Mouse (Mus musculus): ENCODE data around the gene Mettl23. TPM values are rescaled to one million over a fixed set of nuclear protein-coding genes. Genes with fewer than 3 reads are reported as not detected.

Mettl23 gene
- polyA plus RNA-seq, 1 experiment from 2014 or later: 67.4 TPM

GRCm38 (mm10) chr11:116825230-116825629, 17.8 kb upstream of the Mettl23 start:
- H3K27ac ChIP-seq (ENCODE audit: low read depth, low read length): peak overlapping the region; percentile 57

GRCm38 (mm10) chr11:116826550-116827504, 16.3 kb upstream of the Mettl23 start:
- peak overlapping the region; percentile 69 for H3K27ac ChIP-seq (ENCODE audit: low read depth, low read length)
- no peaks in the 10 kb centered on the region for H3K9me3 ChIP-seq (ENCODE audit: control insufficient read depth, low read length)
- 5% methylated on average over 17 of the region's 17 CpGs for WGBS
- H3K27me3 ChIP-seq (ENCODE audit: control insufficient read depth, insufficient read depth, low read length): no peaks in the 10 kb centered on the region
- peak overlapping the region; percentile 62 for H3K4me3 ChIP-seq (ENCODE audit: low read depth, low read length)
- ATAC-seq (ENCODE audit: low read depth): peak; percentile 21; the same call in 1 of the 2 replicates
- no peaks in the 10 kb centered on the region for H3K36me3 ChIP-seq (ENCODE audit: control insufficient read depth, insufficient read depth, low read length)
- peak overlapping the region; percentile 87 for H3K9ac ChIP-seq (replicated peaks; ENCODE audit: low read depth, low read length)
- H3K4me2 ChIP-seq (ENCODE audit: low read depth, low read length): peak overlapping the region; percentile 91
- peaks cover 20% of the 10 kb centered on the region for H3K4me1 ChIP-seq (ENCODE audit: control insufficient read depth, insufficient read depth, low read length)

More at GRCm38 (mm10) chr11:116825230-116825629, 17.8 kb upstream of the Mettl23 start:
- Histone ChIP-seq H3K4me3 (ENCODE audit: low read depth, low read length) (peak overlapping the region; percentile 9; the same call in 1 of the 2 replicates), H3K9me3 (ENCODE audit: control insufficient read depth, low read length) (no peaks in the 10 kb centered on the region), H3K9ac (replicated peaks; ENCODE audit: low read depth, low read length) (0 out of 2 replicates have a peak overlapping the region, but pooled peaks have one; percentile 32), H3K27me3 (ENCODE audit: control insufficient read depth, insufficient read depth, low read length) (no peaks in the 10 kb centered on the region), H3K4me1 (ENCODE audit: control insufficient read depth, insufficient read depth, low read length) (peaks cover 20% of the 10 kb centered on the region), H3K36me3 (ENCODE audit: control insufficient read depth, insufficient read depth, low read length) (no peaks in the 10 kb centered on the region), H3K4me2 (ENCODE audit: low read depth, low read length) (peak overlapping the region; percentile 91)
- 0 out of 2 replicates have a peak, but pooled peaks have one; percentile 7 for ATAC-seq (ENCODE audit: low read depth)
- 21% methylated on average over 4 of the region's 5 CpGs for WGBS

- H3K9me3 ChIP-seq (ENCODE audit: control insufficient read depth, low read length): no peaks in the 10 kb centered on the region
- WGBS: under 1% methylated on average over 57 of the region's 71 CpGs
- H3K9ac ChIP-seq (replicated peaks; ENCODE audit: low read depth, low read length): peak within 1 kb of the TSS; percentile 87
- peaks cover 3% of the 10 kb centered on the region; the same call in 1 of the 2 replicates for H3K36me3 ChIP-seq (ENCODE audit: control insufficient read depth, insufficient read depth, low read length)
- ATAC-seq (ENCODE audit: low read depth): peak; percentile 35; the same call in 1 of the 2 replicates
- H3K27me3 ChIP-seq (ENCODE audit: control insufficient read depth, insufficient read depth, low read length): no peaks in the 10 kb centered on the region
- peak within 1 kb of the TSS; percentile 69 for H3K27ac ChIP-seq (ENCODE audit: low read depth, low read length)
- peak within 1 kb of the TSS; percentile 62 for H3K4me3 ChIP-seq (ENCODE audit: low read depth, low read length)
- H3K4me2 ChIP-seq (ENCODE audit: low read depth, low read length): peak within 1 kb of the TSS; percentile 91
- H3K4me1 ChIP-seq (ENCODE audit: control insufficient read depth, insufficient read depth, low read length): peaks cover 18% of the 10 kb centered on the region
Observed at GRCm38 (mm10) chr11:116827534-116828165, 15.4 kb upstream of the Mettl23 start, which contains the start of gene Mxra7. Mxra7 (minus strand) TSS chr11:116828046.

- H3K4me2 ChIP-seq (ENCODE audit: low read depth, low read length): no peak overlapping the region
- H3K27ac ChIP-seq (ENCODE audit: low read depth, low read length): no peak overlapping the region
- H3K36me3 ChIP-seq (ENCODE audit: control insufficient read depth, insufficient read depth, low read length): peaks cover 40% of the 10 kb centered on the region
- no peaks in the 10 kb centered on the region for H3K27me3 ChIP-seq (ENCODE audit: control insufficient read depth, insufficient read depth, low read length)
- no peak overlapping the region for H3K9ac ChIP-seq (replicated peaks; ENCODE audit: low read depth, low read length)
- WGBS: 37% methylated on average over 3 of the region's 4 CpGs
- no peaks in the 10 kb centered on the region for H3K9me3 ChIP-seq (ENCODE audit: control insufficient read depth, low read length)
- no peak overlapping the region for H3K4me3 ChIP-seq (ENCODE audit: low read depth, low read length)
- peaks cover 8% of the 10 kb centered on the region for H3K4me1 ChIP-seq (ENCODE audit: control insufficient read depth, insufficient read depth, low read length)
- ATAC-seq (ENCODE audit: low read depth): no peak
Observed at GRCm38 (mm10) chr11:116832172-116832685, 10.8 kb upstream of the Mettl23 start.

GRCm38 (mm10) chr11:116834954-116835353, 8.1 kb upstream of the Mettl23 start:
- peaks cover 7% of the 10 kb centered on the region; the same call in 1 of the 2 replicates for H3K4me1 ChIP-seq (ENCODE audit: control insufficient read depth, insufficient read depth, low read length)
- H3K36me3 ChIP-seq (ENCODE audit: control insufficient read depth, insufficient read depth, low read length): peaks cover 65% of the 10 kb centered on the region
- 95% methylated on average over 1 of the region's 1 CpGs for WGBS
- no peak overlapping the region for H3K4me3 ChIP-seq (ENCODE audit: low read depth, low read length)
- H3K4me2 ChIP-seq (ENCODE audit: low read depth, low read length): no peak overlapping the region
- H3K27me3 ChIP-seq (ENCODE audit: control insufficient read depth, insufficient read depth, low read length): no peaks in the 10 kb centered on the region
- no peak overlapping the region for H3K27ac ChIP-seq (ENCODE audit: low read depth, low read length)
- no peak for ATAC-seq (ENCODE audit: low read depth)
- H3K9me3 ChIP-seq (ENCODE audit: control insufficient read depth, low read length): no peaks in the 10 kb centered on the region
- no peak overlapping the region for H3K9ac ChIP-seq (replicated peaks; ENCODE audit: low read depth, low read length)

GRCm38 (mm10) chr11:116836283-116836682, 6.8 kb upstream of the Mettl23 start:
- Histone ChIP-seq H3K27ac (ENCODE audit: low read depth, low read length) (no peak overlapping the region), H3K9me3 (ENCODE audit: control insufficient read depth, low read length) (no peaks in the 10 kb centered on the region), H3K36me3 (ENCODE audit: control insufficient read depth, insufficient read depth, low read length) (peaks cover 75% of the 10 kb centered on the region), H3K4me3 (ENCODE audit: low read depth, low read length) (no peak overlapping the region), H3K4me1 (ENCODE audit: control insufficient read depth, insufficient read depth, low read length) (peaks cover 18% of the 10 kb centered on the region), H3K4me2 (ENCODE audit: low read depth, low read length) (no peak overlapping the region), H3K9ac (replicated peaks; ENCODE audit: low read depth, low read length) (no peak overlapping the region), H3K27me3 (ENCODE audit: control insufficient read depth, insufficient read depth, low read length) (no peaks in the 10 kb centered on the region)
- no peak for ATAC-seq (ENCODE audit: low read depth)
- 90% methylated on average over 4 of the region's 4 CpGs for WGBS

- Histone ChIP-seq H3K27ac (ENCODE audit: low read depth, low read length) (no peak overlapping the region), H3K4me2 (ENCODE audit: low read depth, low read length) (no peak overlapping the region), H3K9ac (replicated peaks; ENCODE audit: low read depth, low read length) (no peak overlapping the region), H3K36me3 (ENCODE audit: control insufficient read depth, insufficient read depth, low read length) (peaks cover 74% of the 10 kb centered on the region), H3K9me3 (ENCODE audit: control insufficient read depth, low read length) (no peaks in the 10 kb centered on the region), H3K4me1 (ENCODE audit: control insufficient read depth, insufficient read depth, low read length) (peaks cover 22% of the 10 kb centered on the region), H3K4me3 (ENCODE audit: low read depth, low read length) (no peak overlapping the region), H3K27me3 (ENCODE audit: control insufficient read depth, insufficient read depth, low read length) (no peaks in the 10 kb centered on the region)
- ATAC-seq (ENCODE audit: low read depth): no peak
- WGBS: 94% methylated on average over 10 of the region's 10 CpGs
Observed at GRCm38 (mm10) chr11:116837441-116837840, 5.6 kb upstream of the Mettl23 start.

GRCm38 (mm10) chr11:116838936-116839335, 4.1 kb upstream of the Mettl23 start:
- no peak for ATAC-seq (ENCODE audit: low read depth)
- Histone ChIP-seq H3K4me1 (ENCODE audit: control insufficient read depth, insufficient read depth, low read length) (peaks cover 21% of the 10 kb centered on the region), H3K9me3 (ENCODE audit: control insufficient read depth, low read length) (no peaks in the 10 kb centered on the region), H3K27me3 (ENCODE audit: control insufficient read depth, insufficient read depth, low read length) (no peaks in the 10 kb centered on the region), H3K9ac (replicated peaks; ENCODE audit: low read depth, low read length) (no peak overlapping the region), H3K36me3 (ENCODE audit: control insufficient read depth, insufficient read depth, low read length) (peaks cover 62% of the 10 kb centered on the region), H3K4me3 (ENCODE audit: low read depth, low read length) (no peak overlapping the region), H3K27ac (ENCODE audit: low read depth, low read length) (no peak overlapping the region), H3K4me2 (ENCODE audit: low read depth, low read length) (no peak overlapping the region)
- 93% methylated on average over 14 of the region's 14 CpGs for WGBS

All from neural tube, embryonic 14.5 days (tissue).